Mouse (Mus musculus) cerebellum, postnatal 36 days (tissue): ENCODE data around the gene Cmtm6.

Experiments used
- DNase-seq, 2 experiments: peaks; one replicate each; pipeline ENCODE4 v3.0.0; 2021 to 2022; ENCODE audit warnings: mixed read lengths in 2 of 2

The Cmtm6 gene

GRCm38 (mm10) chr9:114731871-114732682 lies 1.2 kb downstream of the Cmtm6 start:
- DNase-seq = no peak

- DNase-seq = no peak
These were observed 2.3 kb downstream of the Cmtm6 start for GRCm38 (mm10) chr9:114733238-114733637.

GRCm38 (mm10) chr9:114736442-114736841 lies 5.5 kb downstream of the Cmtm6 start:
- DNase-seq = no peak

GRCm38 (mm10) chr9:114740336-114740735 lies 9.4 kb downstream of the Cmtm6 start:
- no peak for DNase-seq

GRCm38 (mm10) chr9:114742731-114743130 lies 11.8 kb downstream of the Cmtm6 start:
- DNase-seq = no peak

- DNase-seq = no peak
These were observed 14.2 kb downstream of the Cmtm6 start for GRCm38 (mm10) chr9:114745163-114745562.

- DNase-seq = no peak
These were observed 14.7 kb downstream of the Cmtm6 start for GRCm38 (mm10) chr9:114745654-114746053.

- no peak for DNase-seq
These were observed 16.1 kb downstream of the Cmtm6 start for GRCm38 (mm10) chr9:114747012-114747411.

- no peak for DNase-seq
These were observed 16.6 kb downstream of the Cmtm6 start for GRCm38 (mm10) chr9:114747466-114747865.

- DNase-seq = no peak
These were observed 20.7 kb downstream of the Cmtm6 start for GRCm38 (mm10) chr9:114751582-114751981.

GRCm38 (mm10) chr9:114752311-114752710 lies 21.4 kb downstream of the Cmtm6 start:
- DNase-seq = no peak

- peak; percentile 90 to 91 for DNase-seq
These were observed 22.1 kb downstream of the Cmtm6 start for GRCm38 (mm10) chr9:114752863-114753484.

GRCm38 (mm10) chr9:114758272-114758671 lies 27.4 kb downstream of the Cmtm6 start:
- no peak for DNase-seq

GRCm38 (mm10) chr9:114758801-114759200 lies 27.9 kb downstream of the Cmtm6 start:
- DNase-seq = no peak

GRCm38 (mm10) chr9:114759886-114760285 lies 29.0 kb downstream of the Cmtm6 start:
- DNase-seq = no peak

GRCm38 (mm10) chr9:114760353-114760752 lies 29.4 kb downstream of the Cmtm6 start:
- DNase-seq = no peak

GRCm38 (mm10) chr9:114761848-114762247 lies 30.9 kb downstream of the Cmtm6 start:
- no peak for DNase-seq

GRCm38 (mm10) chr9:114763341-114763740 lies 32.4 kb downstream of the Cmtm6 start:
- DNase-seq = peak in 1 of 2 experiments; percentile 14

- DNase-seq = peak; percentile 58 to 61
These were observed 36.1 kb downstream of the Cmtm6 start for GRCm38 (mm10) chr9:114767030-114767429.

- no peak for DNase-seq
These were observed 36.6 kb downstream of the Cmtm6 start for GRCm38 (mm10) chr9:114767507-114767906.

GRCm38 (mm10) chr9:114768066-114768465 lies 37.1 kb downstream of the Cmtm6 start:
- no peak for DNase-seq

GRCm38 (mm10) chr9:114770224-114770623 lies 39.3 kb downstream of the Cmtm6 start:
- DNase-seq = no peak

GRCm38 (mm10) chr9:114771565-114771964 lies 40.6 kb downstream of the Cmtm6 start:
- no peak for DNase-seq

GRCm38 (mm10) chr9:114774629-114775028 lies 43.7 kb downstream of the Cmtm6 start:
- no peak for DNase-seq
